Mouse (Mus musculus): Measurements from ENCODE around the gene Zfp316. TPM values are rescaled to one million over a fixed set of nuclear protein-coding genes. Genes with fewer than 3 reads are reported as not detected.

Gene Zfp316
- total RNA-seq (2014; rRNA removed) (1.9 and 2.4 TPM in 2 replicates), polyA plus RNA-seq (2012; rRNA removed) (1.9 and 2.3 TPM in 2 replicates)

DNA sequence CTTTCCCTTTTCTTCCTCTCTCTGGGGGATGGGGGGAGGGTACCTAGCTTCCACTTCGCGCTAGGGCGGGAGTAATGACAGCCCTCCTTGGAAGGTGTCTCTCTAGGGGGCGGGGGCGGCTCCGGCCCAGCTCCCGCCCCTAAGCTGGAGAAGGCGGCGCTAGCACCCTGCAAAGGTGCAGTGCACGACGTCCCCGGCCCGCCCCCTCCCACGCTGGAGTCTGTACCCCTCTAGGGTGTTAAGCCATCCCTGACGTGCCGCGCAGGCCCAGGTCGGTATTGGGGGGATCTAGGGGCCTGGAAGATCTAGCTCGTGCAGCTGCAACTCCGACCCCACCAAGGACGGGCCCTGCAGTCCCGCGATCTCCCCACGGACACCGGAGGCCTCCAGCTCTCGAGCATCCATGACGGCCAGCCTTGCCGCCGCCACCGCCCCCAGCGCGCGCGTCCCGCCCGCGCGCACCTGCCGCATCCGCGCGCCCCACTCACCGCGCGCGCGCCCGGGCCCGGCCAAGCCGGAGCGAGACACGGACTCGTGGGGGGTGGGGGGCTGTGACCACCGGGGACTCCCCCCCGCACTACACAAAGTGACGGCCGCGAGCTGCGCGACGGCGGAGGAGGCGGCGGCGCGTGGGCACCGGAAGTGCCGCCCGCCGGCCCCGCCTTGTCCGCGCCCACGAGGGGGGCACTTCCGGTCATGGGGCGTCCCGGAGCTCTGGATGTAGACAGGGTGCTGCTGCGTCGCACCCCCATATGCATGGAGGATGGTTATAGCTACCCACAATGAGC lies at the start of gene Zfp316:
TSS of gene Zfp316 (minus strand) at position 660 of the 788 bp plus-strand sequence.
- peak within 1 kb of the TSS; percentile 94 for H3K9ac ChIP-seq (ENCODE audit: low read depth, low read length)
- TF ChIP-seq CTCF (IDR thresholded peaks at IDR 0.05; ENCODE audit: low read depth, low read length) (no peak), POLR2A (IDR thresholded peaks at IDR 0.05; ENCODE audit: extremely low read depth, insufficient read depth, low read length) (peak; percentile 50; the same call in 1 of the 2 replicates)
- H3K27me3 ChIP-seq (ENCODE audit: control insufficient read depth, insufficient read depth, low read length): no peaks in the 10 kb centered on the region
- peak; percentile 7 for DNase-seq (ENCODE audit: extremely low read depth, low read depth, low spot score)
- H3K27ac ChIP-seq (replicated peaks; ENCODE audit: insufficient read depth, low read depth, low read length): no peak within 1 kb of the TSS
- H3K79me2 ChIP-seq (ENCODE audit: control insufficient read depth, insufficient read depth, low read length): no peaks in the 10 kb centered on the region
- H3K4me1 ChIP-seq (ENCODE audit: control insufficient read depth, insufficient read depth, low read length): peaks cover 6% of the 10 kb centered on the region
- H3K36me3 ChIP-seq (ENCODE audit: control insufficient read depth, insufficient read depth, low read length): no peaks in the 10 kb centered on the region
- H3K4me3 ChIP-seq (ENCODE audit: insufficient read depth, low read depth, low read length): peak within 1 kb of the TSS; percentile 91
- under 1% methylated on average over 79 of the region's 79 CpGs for WGBS

GRCm38 (mm10) chr5:143317288-143317610 lies 47.4 kb upstream of the Zfp316 start:
- Histone ChIP-seq H3K79me2 (ENCODE audit: control insufficient read depth, insufficient read depth, low read length) (no peaks in the 10 kb centered on the region; the same call in 1 of the 2 replicates), H3K4me3 (ENCODE audit: insufficient read depth, low read depth, low read length) (no peak overlapping the region), H3K4me1 (ENCODE audit: control insufficient read depth, insufficient read depth, low read length) (peaks cover 22% of the 10 kb centered on the region), H3K27me3 (ENCODE audit: control insufficient read depth, insufficient read depth, low read length) (no peaks in the 10 kb centered on the region), H3K36me3 (ENCODE audit: control insufficient read depth, insufficient read depth, low read length) (peaks cover 5% of the 10 kb centered on the region; the same call in 1 of the 2 replicates), H3K9ac (ENCODE audit: low read depth, low read length) (peak overlapping the region; percentile 26; the same call in 1 of the 2 replicates), H3K27ac (replicated peaks; ENCODE audit: insufficient read depth, low read depth, low read length) (peak overlapping the region; percentile 64)
- no peak for TF ChIP-seq CTCF (IDR thresholded peaks at IDR 0.05; ENCODE audit: low read depth, low read length)
- TF ChIP-seq POLR2A (IDR thresholded peaks at IDR 0.05; ENCODE audit: extremely low read depth, insufficient read depth, low read length): no peak
- DNase-seq (ENCODE audit: extremely low read depth, low read depth, low spot score): no peak
- WGBS: 33% methylated on average over 8 of the region's 8 CpGs

- H3K27ac ChIP-seq (replicated peaks; ENCODE audit: insufficient read depth, low read depth, low read length): peak overlapping the region; percentile 88
Observed at GRCm38 (mm10) chr5:143316605-143317287, 46.9 kb upstream of the Zfp316 start.

GRCm38 (mm10) chr5:143315514-143315888 lies 45.7 kb upstream of the Zfp316 start:
- Histone ChIP-seq H3K4me3 (ENCODE audit: insufficient read depth, low read depth, low read length) (peak overlapping the region; percentile 16; the same call in 1 of the 2 replicates), H3K9ac (ENCODE audit: low read depth, low read length) (peak overlapping the region; percentile 75), H3K4me1 (ENCODE audit: control insufficient read depth, insufficient read depth, low read length) (peaks cover 22% of the 10 kb centered on the region), H3K27me3 (ENCODE audit: control insufficient read depth, insufficient read depth, low read length) (no peaks in the 10 kb centered on the region), H3K36me3 (ENCODE audit: control insufficient read depth, insufficient read depth, low read length) (peaks cover 5% of the 10 kb centered on the region; the same call in 1 of the 2 replicates), H3K79me2 (ENCODE audit: control insufficient read depth, insufficient read depth, low read length) (peaks cover 8% of the 10 kb centered on the region; the same call in 1 of the 2 replicates), H3K27ac (replicated peaks; ENCODE audit: insufficient read depth, low read depth, low read length) (peak overlapping the region; percentile 25; the same call in 1 of the 2 replicates)
- TF ChIP-seq CTCF (IDR thresholded peaks at IDR 0.05; ENCODE audit: low read depth, low read length) (no peak), POLR2A (IDR thresholded peaks at IDR 0.05; ENCODE audit: extremely low read depth, insufficient read depth, low read length) (no peak)
- WGBS: 27% methylated on average over 8 of the region's 8 CpGs
- no peak for DNase-seq (ENCODE audit: extremely low read depth, low read depth, low spot score)

More at GRCm38 (mm10) chr5:143316605-143317287, 46.9 kb upstream of the Zfp316 start:
- H3K4me1 ChIP-seq (ENCODE audit: control insufficient read depth, insufficient read depth, low read length): peaks cover 22% of the 10 kb centered on the region
- H3K79me2 ChIP-seq (ENCODE audit: control insufficient read depth, insufficient read depth, low read length): peaks cover 3% of the 10 kb centered on the region; the same call in 1 of the 2 replicates
- H3K9ac ChIP-seq (ENCODE audit: low read depth, low read length): 0 out of 2 replicates have a peak overlapping the region, but pooled peaks have one; percentile 11
- no peak overlapping the region for H3K4me3 ChIP-seq (ENCODE audit: insufficient read depth, low read depth, low read length)
- peak; percentile 91 for DNase-seq (ENCODE audit: extremely low read depth, low read depth, low spot score)
- peaks cover 4% of the 10 kb centered on the region; the same call in 1 of the 2 replicates for H3K36me3 ChIP-seq (ENCODE audit: control insufficient read depth, insufficient read depth, low read length)
- WGBS: 45% methylated on average over 5 of the region's 5 CpGs
- TF ChIP-seq CTCF (IDR thresholded peaks at IDR 0.05; ENCODE audit: low read depth, low read length) (no peak), POLR2A (IDR thresholded peaks at IDR 0.05; ENCODE audit: extremely low read depth, insufficient read depth, low read length) (no peak)
- H3K27me3 ChIP-seq (ENCODE audit: control insufficient read depth, insufficient read depth, low read length): no peaks in the 10 kb centered on the region

GRCm38 (mm10) chr5:143314730-143315513 lies 45.1 kb upstream of the Zfp316 start, which contains the start of gene E130309D02Rik:
E130309D02Rik (minus strand) TSS chr5:143315360.
- H3K36me3 ChIP-seq (ENCODE audit: control insufficient read depth, insufficient read depth, low read length): peaks cover 9% of the 10 kb centered on the region; the same call in 1 of the 2 replicates
- peaks cover 22% of the 10 kb centered on the region for H3K4me1 ChIP-seq (ENCODE audit: control insufficient read depth, insufficient read depth, low read length)

More at GRCm38 (mm10) chr5:143314730-143315513, 45.1 kb upstream of the Zfp316 start, which contains the start of gene E130309D02Rik:
- under 1% methylated on average over 94 of the region's 101 CpGs for WGBS
- Histone ChIP-seq H3K79me2 (ENCODE audit: control insufficient read depth, insufficient read depth, low read length) (peaks cover 8% of the 10 kb centered on the region; the same call in 1 of the 2 replicates), H3K9ac (ENCODE audit: low read depth, low read length) (peak within 1 kb of the TSS; percentile 99), H3K4me3 (ENCODE audit: insufficient read depth, low read depth, low read length) (peak within 1 kb of the TSS; percentile 84), H3K27ac (replicated peaks; ENCODE audit: insufficient read depth, low read depth, low read length) (peak within 1 kb of the TSS; percentile 94), H3K27me3 (ENCODE audit: control insufficient read depth, insufficient read depth, low read length) (no peaks in the 10 kb centered on the region)
- TF ChIP-seq CTCF (IDR thresholded peaks at IDR 0.05; ENCODE audit: low read depth, low read length): peak; percentile 81
- TF ChIP-seq POLR2A (IDR thresholded peaks at IDR 0.05; ENCODE audit: extremely low read depth, insufficient read depth, low read length): peak; percentile 34; the same call in 1 of the 2 replicates
- DNase-seq (ENCODE audit: extremely low read depth, low read depth, low spot score): peak; percentile 51
